Mouse (Mus musculus): ENCODE measurements around the gene Cdc37l1.

Gene Cdc37l1

GRCm38 (mm10) chr19:29008069-29008706, 18.0 kb downstream of the Cdc37l1 start:
- no peak for DNase-seq (ENCODE audit: low spot score)

DNA sequence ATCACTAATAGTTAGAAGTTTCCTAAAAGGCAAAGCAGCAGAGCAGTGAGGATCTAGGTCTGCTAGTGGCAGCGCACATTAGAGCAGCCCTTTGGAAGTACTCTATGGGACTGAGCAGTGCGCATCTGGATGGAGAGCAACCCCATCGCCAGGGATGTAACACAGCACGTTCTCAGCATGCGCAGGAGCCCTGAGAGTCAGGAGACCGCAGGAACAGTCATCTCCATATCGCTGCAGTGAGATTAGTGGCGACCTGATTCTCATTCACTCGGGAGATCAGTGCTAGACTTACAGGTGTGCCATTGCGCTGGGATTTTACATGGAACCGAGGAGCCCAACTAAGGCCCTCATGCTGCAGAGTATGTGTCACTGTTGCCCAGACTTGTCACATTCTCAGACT, 18.9 kb downstream of the Cdc37l1 start:
- DNase-seq (ENCODE audit: low spot score), result no peak

- DNase-seq (ENCODE audit: low spot score), result no peak
Observed at GRCm38 (mm10) chr19:29011355-29011990, 21.3 kb downstream of the Cdc37l1 start.

GRCm38 (mm10) chr19:29014466-29015055, 24.4 kb downstream of the Cdc37l1 start:
- no peak for DNase-seq (ENCODE audit: low spot score)

GRCm38 (mm10) chr19:29015410-29016203, 25.5 kb downstream of the Cdc37l1 start:
- no peak for DNase-seq (ENCODE audit: low spot score)

DNA sequence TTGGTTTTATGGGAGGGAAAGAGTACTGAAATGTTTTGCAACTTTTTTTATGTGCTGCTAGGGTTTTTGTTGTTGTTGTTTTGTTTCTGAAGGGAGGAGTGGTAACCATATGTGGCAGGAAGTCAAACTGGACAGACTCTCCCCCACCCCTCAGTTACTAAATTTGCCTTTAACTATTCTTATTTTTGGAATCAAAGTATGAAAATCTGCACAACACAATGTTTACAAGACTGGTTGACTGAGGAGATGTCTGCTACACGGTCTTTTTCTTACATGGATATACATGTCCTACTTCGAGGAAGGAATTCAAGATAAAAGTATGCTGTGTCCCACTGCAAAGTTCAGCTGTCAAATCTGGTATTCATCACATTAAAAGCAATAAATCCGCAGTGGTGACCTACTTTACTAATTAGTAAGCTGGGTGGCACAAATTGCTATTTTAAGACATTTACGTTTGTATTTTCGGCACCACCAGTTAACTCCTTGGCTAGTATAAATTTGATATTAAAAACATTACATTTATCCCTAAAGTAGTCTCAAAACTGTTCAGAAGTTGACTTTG, 26.1 kb downstream of the Cdc37l1 start:
- DNase-seq (ENCODE audit: low spot score), result no peak

- DNase-seq (ENCODE audit: low spot score), result no peak
Observed at GRCm38 (mm10) chr19:29016786-29017185, 26.6 kb downstream of the Cdc37l1 start.

GRCm38 (mm10) chr19:29019647-29020046, 29.5 kb downstream of the Cdc37l1 start:
- no peak for DNase-seq (ENCODE audit: low spot score)

- no peak for DNase-seq (ENCODE audit: low spot score)
Observed at GRCm38 (mm10) chr19:29021754-29022345, 31.7 kb downstream of the Cdc37l1 start.

DNA sequence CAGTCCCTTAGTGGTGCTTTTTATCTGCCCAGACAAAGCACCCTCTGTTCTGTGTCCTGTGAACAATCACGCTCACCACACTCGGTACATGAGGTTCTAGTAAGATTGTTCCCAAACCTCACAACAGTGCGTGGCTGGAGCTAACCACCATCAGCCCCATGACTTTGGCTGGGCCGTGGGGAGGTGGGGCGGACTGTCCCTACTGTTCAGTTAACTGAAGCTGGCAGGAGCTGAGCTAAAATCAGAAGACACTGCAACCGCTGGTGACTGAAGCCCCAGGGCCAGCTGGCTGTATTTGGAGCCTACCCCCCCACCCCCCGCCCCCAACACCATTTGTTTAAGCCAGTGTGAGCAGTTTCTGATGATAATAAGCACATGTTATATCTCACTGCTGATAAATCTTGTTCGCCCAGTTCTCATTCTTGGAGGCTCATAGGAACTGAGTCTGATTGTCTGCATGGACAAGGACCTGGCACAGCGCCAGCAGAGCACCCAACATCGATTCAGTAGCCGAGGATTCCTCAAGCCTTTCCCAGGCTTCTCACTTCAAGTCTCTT, 34.3 kb downstream of the Cdc37l1 start:
- DNase-seq (ENCODE audit: low spot score), result no peak

DNA sequence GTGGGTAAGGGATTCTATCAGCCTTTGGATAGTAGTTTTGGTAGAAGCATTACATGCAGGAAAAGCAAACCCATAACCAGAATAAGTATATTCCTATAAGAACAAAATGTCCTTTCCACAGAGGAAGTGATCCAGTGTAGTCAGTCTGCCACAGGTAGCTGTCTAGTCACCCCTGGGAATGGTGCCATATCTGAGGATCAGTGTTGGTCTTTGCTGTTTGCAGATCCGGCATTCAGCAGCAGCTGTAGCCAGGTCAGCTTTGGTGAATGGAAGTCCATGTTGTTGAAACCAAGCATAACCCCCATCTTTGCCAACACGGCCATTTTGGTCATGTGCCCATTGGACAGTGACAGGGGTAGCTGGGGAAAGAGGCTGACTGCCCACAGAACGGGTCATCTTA, 41.6 kb downstream of the Cdc37l1 start:
- no peak for DNase-seq (ENCODE audit: low spot score)

GRCm38 (mm10) chr19:29032662-29033061, 42.5 kb downstream of the Cdc37l1 start:
- DNase-seq (ENCODE audit: low spot score), result no peak

- no peak for DNase-seq (ENCODE audit: low spot score)
Observed at GRCm38 (mm10) chr19:29037026-29037425, 46.9 kb downstream of the Cdc37l1 start.

DNA sequence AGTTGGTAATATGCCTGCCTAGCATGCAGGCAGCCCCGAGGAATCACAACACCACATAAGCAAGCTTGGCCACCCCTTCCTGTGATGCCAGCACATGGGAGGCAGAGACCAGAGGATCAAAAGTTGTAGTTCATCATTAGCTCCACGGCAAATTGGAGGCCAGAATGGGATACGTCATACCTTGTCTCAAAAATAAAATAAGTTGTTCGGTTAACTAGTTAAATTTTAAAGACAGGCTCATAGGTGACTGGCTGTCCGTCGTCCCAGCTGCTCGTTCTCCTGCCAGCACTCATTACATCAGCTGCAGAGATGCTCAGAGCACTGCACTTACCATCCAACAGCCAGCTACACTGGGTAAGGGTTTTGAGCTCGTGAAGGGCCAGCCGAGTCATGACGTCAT, 47.4 kb downstream of the Cdc37l1 start:
- no peak for DNase-seq (ENCODE audit: low spot score)

DNA sequence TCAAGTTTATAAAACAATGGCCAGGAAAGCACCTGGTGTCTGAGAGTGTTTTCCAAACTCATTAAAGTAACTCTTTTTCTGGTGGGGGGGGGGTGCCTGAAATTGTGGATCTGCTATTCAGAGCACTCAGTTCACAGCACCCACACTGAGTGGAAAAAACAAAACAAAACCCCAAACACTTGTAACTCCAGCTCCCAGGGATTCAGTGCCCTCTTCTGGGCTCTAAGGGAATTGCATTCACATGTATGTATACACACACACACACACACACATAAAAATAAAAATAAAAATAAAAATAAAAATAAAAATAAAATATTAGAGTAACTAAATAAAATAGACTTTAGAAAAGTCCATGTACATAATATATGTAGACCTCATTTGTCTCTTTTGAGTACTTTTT, 49.2 kb downstream of the Cdc37l1 start:
- no peak for DNase-seq (ENCODE audit: low spot score)

- no peak for DNase-seq (ENCODE audit: low spot score)
Observed at GRCm38 (mm10) chr19:29040206-29040605, 50.1 kb downstream of the Cdc37l1 start.

DNA sequence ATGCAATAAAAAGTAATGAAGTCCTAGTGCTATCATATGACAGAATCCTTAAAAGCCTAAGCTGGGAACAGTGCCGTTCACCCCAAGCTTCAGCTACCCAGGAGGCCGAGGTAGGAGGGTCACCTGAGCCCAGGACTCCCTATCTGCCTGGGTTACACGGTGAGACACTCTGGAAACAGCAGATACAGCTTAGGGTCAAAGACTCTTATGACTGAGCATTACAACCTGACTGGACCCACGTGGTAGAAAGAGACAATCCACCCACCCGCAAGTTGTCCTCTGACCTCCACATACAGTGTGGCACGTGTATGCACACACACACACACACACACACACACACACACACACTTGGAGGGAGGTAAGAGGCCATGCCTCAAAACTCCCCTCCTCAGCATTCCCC, 52.0 kb downstream of the Cdc37l1 start:
- DNase-seq (ENCODE audit: low spot score), result no peak

GRCm38 (mm10) chr19:29042647-29043046, 52.5 kb downstream of the Cdc37l1 start:
- no peak for DNase-seq (ENCODE audit: low spot score)

GRCm38 (mm10) chr19:29044353-29044768, 54.2 kb downstream of the Cdc37l1 start:
- no peak for DNase-seq (ENCODE audit: low spot score)

- DNase-seq (ENCODE audit: low spot score), result no peak
Observed at GRCm38 (mm10) chr19:29045369-29045768, 55.2 kb downstream of the Cdc37l1 start.

GRCm38 (mm10) chr19:29045956-29046650, 56.0 kb downstream of the Cdc37l1 start:
- DNase-seq (ENCODE audit: low spot score), result no peak

All from layer of hippocampus, adult 9-10 months (tissue).